Mouse (Mus musculus) CH12.LX (cell line): ENCODE measurements at regions not wholly inside any gene's neighbourhood (a gene's known extent, or its start where the extent isn't known, plus 50 kb on each side); places are given as distances from the start of the nearest gene placed in this dataset.
A peak's percentile ranks its signal among the peaks of the same experiment; 100 is the strongest.

Experiments used
- DNase-seq: peaks from one replicate; pipeline ENCODE4 v3.0.0-alpha.2; 2013; ENCODE audit errors: extremely low read depth
- H3K27ac ChIP-seq: 2 replicates; pipeline ENCODE4 v1.5.1; 2012; ENCODE audit warnings: low read depth, mild to moderate bottlenecking, control low read depth, moderate library complexity; ENCODE audit not compliant: insufficient read depth
- H3K27me3 ChIP-seq: replicated peaks from 2 replicates; pipeline ENCODE3; 2012; ENCODE audit warnings: inconsistent platforms
- H3K36me3 ChIP-seq, 2 experiments: replicated peaks in 1 of 2; 2 replicates each; pipeline versions ENCODE3 to v1.6.1; 2012; ENCODE audit warnings: inconsistent platforms in 1 of 2, low read length in 1 of 2, mild to moderate bottlenecking in 1 of 2, mixed read lengths in 1 of 2, moderate library complexity in 1 of 2; ENCODE audit not compliant: control insufficient read depth in 1 of 2, insufficient read depth in 1 of 2
- H3K4me1 ChIP-seq, 2 experiments: 2 replicates each; pipeline ENCODE4 v1.6.1; 2012; ENCODE audit warnings: inconsistent platforms in 1 of 2, moderate library complexity in 1 of 2; ENCODE audit not compliant: insufficient read depth in 2 of 2, control insufficient read depth in 1 of 2
- H3K4me2 ChIP-seq: 2 replicates; pipeline ENCODE4 v1.6.1; 2012; ENCODE audit warnings: low read depth, mild to moderate bottlenecking, control low read depth; ENCODE audit not compliant: poor library complexity, insufficient read depth, severe bottlenecking
- H3K4me3 ChIP-seq, 3 experiments: fragments of 150-350 bp in 1 of 3; sonication (generic) in 1 of 3; replicated peaks in 1 of 3; 2 replicates each; pipeline versions ENCODE3 to v1.5.1; 2011 to 2012; ENCODE audit warnings: low read depth in 2 of 3, low read length in 2 of 3, mild to moderate bottlenecking in 2 of 3, moderate library complexity in 2 of 3, control low read depth in 1 of 3, improper control_type of control experiment in 1 of 3, inconsistent platforms in 1 of 3, mixed read lengths in 1 of 3; ENCODE audit not compliant: poor library complexity in 1 of 3
- H3K79me2 ChIP-seq: replicated peaks from 2 replicates; pipeline ENCODE4 v1.6.1; 2012; ENCODE audit warnings: mild to moderate bottlenecking, moderate library complexity; ENCODE audit not compliant: control insufficient read depth, poor library complexity, insufficient read depth, severe bottlenecking; ENCODE audit errors: extremely low read depth
- H3K9ac ChIP-seq: 2 replicates; pipeline ENCODE4 v1.6.1; 2012; ENCODE audit warnings: low read depth, mild to moderate bottlenecking, control low read depth, moderate library complexity; ENCODE audit not compliant: insufficient read depth
- H3K9me3 ChIP-seq: replicated peaks from 2 replicates; pipeline ENCODE3; 2012; ENCODE audit warnings: low read length, inconsistent platforms, mixed read lengths
- CTCF ChIP-seq, 2 experiments: IDR thresholded peaks in 1 of 2; conservative IDR thresholded peaks in 1 of 2; 2 replicates each; pipeline ENCODE4 v1.5.1; 2011 to 2012; ENCODE audit warnings: low read depth in 2 of 2, low read length in 2 of 2, improper control_type of control experiment in 1 of 2, inconsistent platforms in 1 of 2, mild to moderate bottlenecking in 1 of 2, moderate library complexity in 1 of 2
- GABPA ChIP-seq: IDR thresholded peaks from 2 replicates; pipeline ENCODE4 v1.6.1; 2012; ENCODE audit warnings: low read depth, low read length, improper control_type of control experiment, inconsistent platforms; ENCODE audit not compliant: insufficient replicate concordance
- HCFC1 ChIP-seq: IDR thresholded peaks from 2 replicates; pipeline ENCODE4 v1.6.1; 2012; ENCODE audit warnings: low read depth, mild to moderate bottlenecking, inconsistent platforms, low read length, improper control_type of control experiment
- JUN ChIP-seq: IDR thresholded peaks from 2 replicates; pipeline ENCODE4 v1.6.1; 2011; ENCODE audit warnings: low read depth, mild to moderate bottlenecking, low read length, improper control_type of control experiment, moderate library complexity; ENCODE audit not compliant: insufficient read depth
- MAFK ChIP-seq: IDR thresholded peaks from 2 replicates; pipeline ENCODE4 v1.6.1; 2011; ENCODE audit warnings: low read length, improper control_type of control experiment; ENCODE audit not compliant: insufficient replicate concordance
- POLR2AphosphoS2 ChIP-seq: IDR thresholded peaks from 2 replicates; pipeline ENCODE4 v1.6.1; 2011; ENCODE audit warnings: low read depth, low read length, improper control_type of control experiment
- RAD21 ChIP-seq: IDR thresholded peaks from 2 replicates; pipeline ENCODE4 v1.6.1; 2011; ENCODE audit warnings: low read depth, mild to moderate bottlenecking, low read length, improper control_type of control experiment, moderate library complexity
- RCOR1 ChIP-seq: conservative IDR thresholded peaks from 2 replicates; pipeline ENCODE4 v1.6.1; 2012; ENCODE audit warnings: low read depth, mild to moderate bottlenecking, inconsistent platforms, low read length, improper control_type of control experiment
- SMC3 ChIP-seq: IDR thresholded peaks from 2 replicates; pipeline ENCODE4 v1.6.1; 2011; ENCODE audit warnings: low read depth, low read length, improper control_type of control experiment
- ZC3H11A ChIP-seq: IDR thresholded peaks from 2 replicates; pipeline ENCODE4 v1.6.1; 2012; ENCODE audit warnings: low read depth, mild to moderate bottlenecking, inconsistent platforms, low read length, improper control_type of control experiment
- ZNF384 ChIP-seq: IDR thresholded peaks from 2 replicates; pipeline ENCODE4 v1.6.1; 2012; ENCODE audit warnings: low read depth, low read length, improper control_type of control experiment, inconsistent platforms
- dilution Hi-C: fragments of 300-500 bp; cut with MboI; formaldehyde crosslinking; loops from 2 replicates; pipeline ENCODE4 v1.14.3; 2020; ENCODE audit warnings: low sequenced_read_pairs; ENCODE audit not compliant: extremely low pct_unique_long_range_greater_than_20kb, extremely low pct_ligation_motif_present
- in situ Hi-C: fragments of 300-500 bp; cut with MboI; formaldehyde crosslinking; loops from 3 replicates; pipeline ENCODE4 v1.14.3; 2019; ENCODE audit warnings: low sequenced_read_pairs, low pct_ligation_motif_present, low pct_unique_long_range_greater_than_20kb, mixed read lengths

DNA sequence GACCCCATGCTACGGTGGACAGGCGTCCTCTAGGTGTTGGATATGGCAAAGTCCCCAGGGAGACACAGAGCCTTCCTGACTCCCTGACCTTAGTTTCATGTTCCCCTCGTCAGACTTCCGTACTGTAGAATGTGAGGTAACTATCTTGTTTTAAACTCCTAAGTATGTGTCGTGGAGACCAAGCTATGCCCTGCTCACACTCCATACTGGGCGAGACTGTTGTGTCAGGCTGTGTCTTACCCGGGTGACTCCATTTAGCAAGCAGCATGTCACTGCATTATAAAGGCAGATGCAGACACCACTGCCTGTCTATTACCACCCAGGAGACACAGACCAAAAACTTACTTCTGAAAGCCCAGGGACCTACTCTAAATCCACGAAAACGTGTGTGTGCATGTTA lies 260.4 kb upstream of the Gm5148 start:
- dilution Hi-C loops: no loop called here
- no peaks in the 10 kb centered on the region for H3K9me3 ChIP-seq
- H3K4me3 ChIP-seq: no peak overlapping the region
- no peak for TF ChIP-seq SMC3
- TF ChIP-seq GABPA: no peak
- TF ChIP-seq MAFK: no peak
- TF ChIP-seq, all 38 proteins: peak for 0
- H3K36me3 ChIP-seq: no peaks in the 10 kb centered on the region
- no peak overlapping the region for H3K27ac ChIP-seq
- in situ Hi-C loops: no loop called here
- no peak overlapping the region for H3K9ac ChIP-seq
- H3K79me2 ChIP-seq: no peaks in the 10 kb centered on the region
- H3K4me1 ChIP-seq: peaks cover 0 to 10% of the 10 kb centered on the region in 2 experiments; a peak in 1 of 4 replicates
- no peak overlapping the region for H3K4me2 ChIP-seq
- no peaks in the 10 kb centered on the region for H3K27me3 ChIP-seq
- DNase-seq: no peak

DNA sequence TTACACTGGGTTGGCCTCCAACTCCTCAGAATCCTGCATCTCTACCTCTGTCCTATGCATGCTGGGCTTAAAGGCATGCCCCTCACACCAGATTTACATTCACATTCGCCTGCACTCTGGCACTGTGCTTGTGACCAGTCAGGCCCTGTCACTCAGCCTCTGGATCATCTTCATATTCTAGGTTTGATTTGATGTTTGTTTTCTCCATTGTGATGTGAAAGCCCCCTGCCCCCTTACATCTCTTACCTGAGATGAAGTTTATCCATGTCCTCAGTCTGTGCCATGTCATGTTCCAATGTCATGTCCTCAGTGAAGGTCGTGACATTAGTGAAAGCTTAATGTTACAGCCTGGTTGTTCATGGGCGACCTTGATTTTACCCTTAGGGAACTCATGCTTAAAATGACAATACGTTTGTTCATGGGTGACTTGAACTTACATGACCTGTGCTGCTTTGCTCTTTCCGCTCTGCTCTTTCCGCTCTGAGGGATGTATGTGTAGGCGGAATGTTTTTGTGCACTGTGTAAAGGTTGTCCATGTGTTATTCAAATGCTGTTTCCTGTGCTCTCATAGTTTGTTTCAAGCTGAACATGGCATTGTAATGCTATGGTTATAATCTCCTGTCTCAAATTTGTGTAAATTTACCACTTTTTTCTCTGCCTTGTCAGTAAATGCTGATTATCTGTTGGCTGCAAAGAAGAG lies 257.3 kb upstream of the Gm5148 start:
- Histone ChIP-seq H3K9ac (no peak overlapping the region), H3K9me3 (no peaks in the 10 kb centered on the region), H3K27me3 (no peaks in the 10 kb centered on the region), H3K27ac (no peak overlapping the region; the same call in 1 of the 2 replicates), H3K4me1 (peaks cover 0 to 16% of the 10 kb centered on the region in 2 experiments; a peak in 1 of 4 replicates), H3K79me2 (no peaks in the 10 kb centered on the region), H3K4me2 (no peak overlapping the region), H3K4me3 (no peak overlapping the region), H3K36me3 (no peaks in the 10 kb centered on the region)
- peak; percentile 13 for DNase-seq
- no peak for TF ChIP-seq ZC3H11A
- TF ChIP-seq HCFC1: no peak
- no peak for TF ChIP-seq JUN
- no peak for TF ChIP-seq POLR2AphosphoS2
- no peak for TF ChIP-seq RCOR1
- dilution Hi-C loops: no loop called here
- in situ Hi-C loops: no loop called here

- no peaks in the 10 kb centered on the region for H3K36me3 ChIP-seq
- no peaks in the 10 kb centered on the region for H3K79me2 ChIP-seq
- peak; percentile 24 for TF ChIP-seq SMC3
- peak; percentile 43 to 62 for TF ChIP-seq CTCF (conservative IDR thresholded peaks at IDR 0.05 in 1 of 2, IDR thresholded peaks at IDR 0.05 in 1 of 2; ENCODE audit: low read depth in 2 of 2, low read length in 2 of 2)
- peak; percentile 42 for TF ChIP-seq RAD21
- no peak for TF ChIP-seq ZNF384
- no peak overlapping the region for H3K9ac ChIP-seq
- in situ Hi-C loops (no loop called here), dilution Hi-C loops (no loop called here)
- peak; percentile 36 for DNase-seq
- H3K27ac ChIP-seq: no peak overlapping the region
- no peaks in the 10 kb centered on the region for H3K27me3 ChIP-seq
- no peak overlapping the region for H3K4me3 ChIP-seq
- no peak overlapping the region for H3K4me2 ChIP-seq
- peaks cover 0 to 16% of the 10 kb centered on the region in 2 experiments; a peak in 1 of 4 replicates for H3K4me1 ChIP-seq
- no peaks in the 10 kb centered on the region for H3K9me3 ChIP-seq
Observed at GRCm38 (mm10) chr3:37979871-37980270, 255.6 kb upstream of the Gm5148 start.
